Mouse (Mus musculus): ENCODE measurements around the gene Ccnb1ip1.

Ccnb1ip1 gene

GRCm38 (mm10) chr14:50784391-50785250, 22.9 kb downstream of the Ccnb1ip1 start:
- no peak for DNase-seq (ENCODE audit: low read depth, low spot score)

- DNase-seq (ENCODE audit: low read depth, low spot score): no peak
These were observed 25.4 kb downstream of the Ccnb1ip1 start for GRCm38 (mm10) chr14:50782166-50782565.

DNA sequence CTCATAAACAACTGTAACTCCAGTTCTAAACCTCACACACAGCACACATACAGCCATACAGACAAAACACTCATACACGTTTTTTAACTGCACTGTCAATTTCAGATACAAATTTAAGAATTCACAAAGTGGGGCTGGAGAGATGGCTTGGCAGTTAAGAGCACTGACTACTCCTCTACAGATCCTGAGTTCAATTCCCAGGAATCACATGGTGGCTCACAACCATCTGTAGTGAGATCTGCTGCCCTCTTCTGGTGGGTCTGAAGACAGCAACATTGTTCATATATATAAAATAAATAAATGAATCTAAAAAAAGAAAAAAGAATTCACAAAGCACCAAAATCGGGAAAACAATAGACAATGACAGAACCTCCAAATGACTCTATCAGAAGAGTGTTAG, 36.2 kb downstream of the Ccnb1ip1 start:
- DNase-seq (ENCODE audit: low read depth, low spot score): no peak

GRCm38 (mm10) chr14:50765736-50766135, 41.8 kb downstream of the Ccnb1ip1 start:
- no peak for DNase-seq (ENCODE audit: low read depth, low spot score)

GRCm38 (mm10) chr14:50758416-50759085, 49.0 kb downstream of the Ccnb1ip1 start:
- no peak for DNase-seq (ENCODE audit: low read depth, low spot score)

DNA sequence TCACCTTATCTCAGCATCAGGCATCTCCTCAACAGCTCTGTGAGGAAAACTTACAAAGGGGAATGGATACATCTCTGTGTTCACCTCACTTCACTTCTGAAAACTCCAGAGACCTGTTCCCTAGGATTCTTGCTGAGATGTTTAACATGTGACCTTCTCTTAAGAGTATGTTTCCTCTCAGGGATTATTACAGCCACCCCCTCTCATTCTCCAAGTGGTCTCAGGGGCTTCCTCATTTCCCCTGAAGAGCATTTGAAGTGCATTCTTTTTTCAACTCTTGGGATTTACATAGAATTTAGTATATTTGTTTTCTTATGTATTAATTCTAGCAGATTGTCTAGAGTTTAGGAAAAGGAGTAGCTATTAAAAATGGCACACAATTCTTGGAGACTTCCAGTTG, 62.5 kb downstream of the Ccnb1ip1 start, which contains the start of gene Olfr749:
Gene Olfr749 (minus strand): TSS at position 101 of the 400 bp plus-strand sequence.
- DNase-seq (ENCODE audit: low read depth, low spot score): no peak

DNA sequence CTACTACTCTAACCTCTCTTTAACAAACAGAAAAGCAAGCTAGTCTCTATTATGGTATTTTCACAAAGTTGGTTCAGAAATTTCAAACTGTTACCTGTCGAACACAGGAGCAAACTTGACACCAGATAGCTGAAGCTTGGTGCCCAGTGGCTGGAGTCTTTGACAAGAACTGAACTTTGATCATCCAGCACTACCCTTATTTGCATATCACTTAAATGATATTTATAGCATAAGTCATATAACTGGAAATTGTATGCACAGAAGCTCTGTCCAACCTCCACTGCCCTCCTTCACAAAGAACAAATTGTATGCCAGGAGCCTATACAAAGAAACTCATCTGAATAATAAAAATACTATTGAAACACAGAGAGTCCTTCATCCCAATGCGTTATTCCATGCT, 65.9 kb downstream of the Ccnb1ip1 start:
- no peak for DNase-seq (ENCODE audit: low read depth, low spot score)

DNA sequence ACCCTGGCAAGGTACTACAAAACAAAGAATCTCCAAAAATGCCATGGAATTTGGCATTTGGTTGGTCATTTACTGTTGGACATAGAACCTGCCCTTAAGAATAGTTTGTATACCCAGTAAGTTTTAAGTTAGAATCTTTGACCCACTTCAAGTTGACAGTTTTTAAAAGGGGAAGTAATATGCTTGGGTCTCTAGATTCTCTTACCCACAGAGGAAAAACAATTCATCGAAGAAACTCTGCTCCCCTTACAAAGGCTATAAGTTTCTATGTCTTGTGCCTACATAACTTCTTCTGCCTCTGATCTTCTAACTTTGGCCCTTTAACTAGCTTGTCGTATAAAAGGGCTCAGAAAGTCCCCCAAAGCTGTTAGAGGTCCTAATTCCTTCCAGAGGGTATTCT, 67.2 kb downstream of the Ccnb1ip1 start:
- DNase-seq (ENCODE audit: low read depth, low spot score): no peak

All from forelimb bud, embryonic 11.5 days (tissue).